Mouse (Mus musculus): Measurements from ENCODE around the gene Ehd3. TPM values are rescaled to one million over a fixed set of nuclear protein-coding genes. Genes with fewer than 3 reads are reported as not detected.

The Ehd3 gene
- polyA plus RNA-seq, 1 experiment from 2014 or later: 16.4 TPM

- Histone ChIP-seq H3K4me3 (replicated peaks) (no peak overlapping the region), H3K4me1 (replicated peaks) (peaks cover 15% of the 10 kb centered on the region), H3K36me3 (no peaks in the 10 kb centered on the region), H3K9me3 (replicated peaks) (no peaks in the 10 kb centered on the region), H3K27me3 (no peaks in the 10 kb centered on the region), H3K9ac (no peak overlapping the region), H3K4me2 (no peak overlapping the region), H3K27ac (no peak overlapping the region)
- ATAC-seq (ENCODE audit: low read depth) (no peak), DNase-seq (no peak)
- 71% methylated on average over 5 of the region's 5 CpGs for WGBS (ENCODE audit: insufficient replicate concordance)
Observed at GRCm38 (mm10) chr17:73811566-73811965, 7.6 kb downstream of the Ehd3 start.

GRCm38 (mm10) chr17:73813031-73813660 is 9.2 kb downstream of the Ehd3 start:
- ATAC-seq (ENCODE audit: low read depth) (no peak), DNase-seq (no peak)
- H3K36me3 ChIP-seq: no peaks in the 10 kb centered on the region
- H3K27me3 ChIP-seq: no peaks in the 10 kb centered on the region
- H3K4me2 ChIP-seq: no peak overlapping the region
- H3K9ac ChIP-seq: no peak overlapping the region
- H3K4me1 ChIP-seq (replicated peaks): peaks cover 17% of the 10 kb centered on the region
- no peak overlapping the region for H3K27ac ChIP-seq
- H3K4me3 ChIP-seq (replicated peaks): no peak overlapping the region
- H3K9me3 ChIP-seq (replicated peaks): no peaks in the 10 kb centered on the region
- 47% methylated on average over 8 of the region's 8 CpGs for WGBS (ENCODE audit: insufficient replicate concordance)

- DNase-seq: no peak
- H3K4me2 ChIP-seq: no peak overlapping the region
Observed at GRCm38 (mm10) chr17:73814500-73815190, 10.7 kb downstream of the Ehd3 start.

GRCm38 (mm10) chr17:73817697-73818380 is 13.9 kb downstream of the Ehd3 start:
- no peaks in the 10 kb centered on the region for H3K36me3 ChIP-seq
- no peak overlapping the region for H3K4me3 ChIP-seq (replicated peaks)
- ATAC-seq (ENCODE audit: low read depth): peak; percentile 29; the same call in 1 of the 2 replicates
- H3K9ac ChIP-seq: no peak overlapping the region
- H3K4me2 ChIP-seq: no peak overlapping the region
- H3K4me1 ChIP-seq (replicated peaks): peaks cover 9% of the 10 kb centered on the region
- DNase-seq: no peak
- no peaks in the 10 kb centered on the region for H3K27me3 ChIP-seq
- 56% methylated on average over 9 of the region's 9 CpGs for WGBS (ENCODE audit: insufficient replicate concordance)
- no peaks in the 10 kb centered on the region for H3K9me3 ChIP-seq (replicated peaks)
- no peak overlapping the region for H3K27ac ChIP-seq

More at GRCm38 (mm10) chr17:73814500-73815190, 10.7 kb downstream of the Ehd3 start:
- WGBS (ENCODE audit: insufficient replicate concordance): 74% methylated on average over 6 of the region's 6 CpGs
- Histone ChIP-seq H3K4me3 (replicated peaks) (no peak overlapping the region), H3K9me3 (replicated peaks) (no peaks in the 10 kb centered on the region), H3K9ac (no peak overlapping the region), H3K27me3 (no peaks in the 10 kb centered on the region), H3K36me3 (no peaks in the 10 kb centered on the region), H3K27ac (no peak overlapping the region), H3K4me1 (replicated peaks) (peaks cover 7% of the 10 kb centered on the region)
- no peak for ATAC-seq (ENCODE audit: low read depth)

GRCm38 (mm10) chr17:73818936-73819335 is 15.0 kb downstream of the Ehd3 start:
- H3K27me3 ChIP-seq: no peaks in the 10 kb centered on the region
- DNase-seq (no peak), ATAC-seq (ENCODE audit: low read depth) (no peak)
- no peak overlapping the region for H3K4me2 ChIP-seq
- no peak overlapping the region for H3K9ac ChIP-seq
- WGBS (ENCODE audit: insufficient replicate concordance): 42% methylated on average over 4 of the region's 4 CpGs
- no peak overlapping the region for H3K4me3 ChIP-seq (replicated peaks)
- no peak overlapping the region for H3K27ac ChIP-seq
- peaks cover 9% of the 10 kb centered on the region for H3K4me1 ChIP-seq (replicated peaks)
- no peaks in the 10 kb centered on the region for H3K9me3 ChIP-seq (replicated peaks)
- no peaks in the 10 kb centered on the region for H3K36me3 ChIP-seq

GRCm38 (mm10) chr17:73820726-73821125 is 16.8 kb downstream of the Ehd3 start:
- Histone ChIP-seq H3K4me2 (no peak overlapping the region), H3K9ac (no peak overlapping the region), H3K36me3 (no peaks in the 10 kb centered on the region), H3K4me3 (replicated peaks) (no peak overlapping the region), H3K27me3 (no peaks in the 10 kb centered on the region), H3K4me1 (replicated peaks) (peaks cover 9% of the 10 kb centered on the region), H3K9me3 (replicated peaks) (no peaks in the 10 kb centered on the region), H3K27ac (no peak overlapping the region)
- ATAC-seq (ENCODE audit: low read depth) (no peak), DNase-seq (no peak)
- 69% methylated on average over 4 of the region's 4 CpGs for WGBS (ENCODE audit: insufficient replicate concordance)

- H3K4me1 ChIP-seq (replicated peaks): peaks cover 9% of the 10 kb centered on the region
- no peaks in the 10 kb centered on the region for H3K27me3 ChIP-seq
- no peak overlapping the region for H3K27ac ChIP-seq
- 56% methylated on average over 4 of the region's 4 CpGs for WGBS (ENCODE audit: insufficient replicate concordance)
- H3K4me2 ChIP-seq: no peak overlapping the region
- H3K9ac ChIP-seq: no peak overlapping the region
- no peaks in the 10 kb centered on the region for H3K9me3 ChIP-seq (replicated peaks)
- DNase-seq: no peak
- no peak for ATAC-seq (ENCODE audit: low read depth)
- no peaks in the 10 kb centered on the region for H3K36me3 ChIP-seq
- no peak overlapping the region for H3K4me3 ChIP-seq (replicated peaks)
Observed at GRCm38 (mm10) chr17:73822255-73822654, 18.3 kb downstream of the Ehd3 start.

GRCm38 (mm10) chr17:73823121-73824021 is 19.4 kb downstream of the Ehd3 start:
- Histone ChIP-seq H3K4me2 (no peak overlapping the region), H3K27ac (no peak overlapping the region), H3K9ac (no peak overlapping the region), H3K4me3 (replicated peaks) (no peak overlapping the region), H3K27me3 (no peaks in the 10 kb centered on the region), H3K36me3 (no peaks in the 10 kb centered on the region), H3K9me3 (replicated peaks) (no peaks in the 10 kb centered on the region), H3K4me1 (replicated peaks) (0 out of 2 replicates have a peak, but pooled peaks cover 2% of the 10 kb centered on the region)
- ATAC-seq (ENCODE audit: low read depth): no peak
- no peak for DNase-seq
- WGBS (ENCODE audit: insufficient replicate concordance): 67% methylated on average over 17 of the region's 17 CpGs

- Histone ChIP-seq H3K27ac (no peak overlapping the region), H3K9ac (no peak overlapping the region), H3K36me3 (no peaks in the 10 kb centered on the region), H3K27me3 (no peaks in the 10 kb centered on the region), H3K4me2 (no peak overlapping the region), H3K4me1 (replicated peaks) (0 out of 2 replicates have a peak, but pooled peaks cover 2% of the 10 kb centered on the region), H3K4me3 (replicated peaks) (no peak overlapping the region), H3K9me3 (replicated peaks) (no peaks in the 10 kb centered on the region)
- ATAC-seq (ENCODE audit: low read depth) (no peak), DNase-seq (no peak)
- WGBS (ENCODE audit: insufficient replicate concordance): 71% methylated on average over 6 of the region's 6 CpGs
Observed at GRCm38 (mm10) chr17:73824022-73824340, 20.0 kb downstream of the Ehd3 start.

- no peak for ATAC-seq (ENCODE audit: low read depth)
- no peak overlapping the region for H3K4me2 ChIP-seq
- WGBS (ENCODE audit: insufficient replicate concordance): 59% methylated on average over 6 of the region's 6 CpGs
Observed at GRCm38 (mm10) chr17:73826106-73826505, 22.2 kb downstream of the Ehd3 start.

GRCm38 (mm10) chr17:73827446-73827845 is 23.5 kb downstream of the Ehd3 start:
- Histone ChIP-seq H3K36me3 (0 out of 2 replicates have a peak, but pooled peaks cover 7% of the 10 kb centered on the region), H3K27ac (no peak overlapping the region), H3K9me3 (replicated peaks) (no peaks in the 10 kb centered on the region), H3K27me3 (no peaks in the 10 kb centered on the region), H3K9ac (no peak overlapping the region), H3K4me1 (replicated peaks) (0 out of 2 replicates have a peak, but pooled peaks cover 2% of the 10 kb centered on the region), H3K4me3 (replicated peaks) (no peak overlapping the region), H3K4me2 (no peak overlapping the region)
- WGBS (ENCODE audit: insufficient replicate concordance): 83% methylated on average over 11 of the region's 11 CpGs
- DNase-seq: no peak
- ATAC-seq (ENCODE audit: low read depth): no peak

More at GRCm38 (mm10) chr17:73826106-73826505, 22.2 kb downstream of the Ehd3 start:
- Histone ChIP-seq H3K9me3 (replicated peaks) (no peaks in the 10 kb centered on the region), H3K27me3 (no peaks in the 10 kb centered on the region), H3K27ac (no peak overlapping the region), H3K4me3 (replicated peaks) (no peak overlapping the region), H3K36me3 (0 out of 2 replicates have a peak, but pooled peaks cover 4% of the 10 kb centered on the region), H3K4me1 (replicated peaks) (0 out of 2 replicates have a peak, but pooled peaks cover 2% of the 10 kb centered on the region), H3K9ac (no peak overlapping the region)
- DNase-seq: no peak
